Mouse (Mus musculus) stomach, embryonic 15.5 days (tissue): ENCODE data around the gene Psat1. TPM values are rescaled to one million over a fixed set of nuclear protein-coding genes. Genes with fewer than 3 reads are reported as not detected.

Experiments
- ATAC-seq: fragments of 200-750 bp; cut with Nextera tagmentation; 2 replicates; pipeline ENCODE4 v1.8.0; 2017; ENCODE audit warnings: low read depth, moderate number of reproducible peaks, moderate TSS enrichment; ENCODE audit not compliant: insufficient read depth, low FRiP score
- H3K27ac ChIP-seq: fragments of 300-500 bp; sonication (generic); 2 replicates; pipeline ENCODE4 v1.5.1; 2015; ENCODE audit warnings: mild to moderate bottlenecking, inconsistent platforms
- H3K27me3 ChIP-seq: fragments of 300-500 bp; sonication (generic); replicated peaks from 2 replicates; pipeline ENCODE4 v1.6.1; 2015; ENCODE audit warnings: inconsistent platforms
- H3K36me3 ChIP-seq: fragments of 300-500 bp; sonication (generic); 2 replicates; pipeline ENCODE4 v1.6.1; 2015; ENCODE audit warnings: inconsistent platforms
- H3K4me1 ChIP-seq: fragments of 300-500 bp; sonication (generic); 2 replicates; pipeline ENCODE4 v1.6.1; 2015; ENCODE audit warnings: inconsistent platforms
- H3K4me2 ChIP-seq: fragments of 300-500 bp; sonication (generic); 2 replicates; pipeline ENCODE4 v1.6.1; 2015; ENCODE audit warnings: mild to moderate bottlenecking, inconsistent platforms
- H3K4me3 ChIP-seq: fragments of 300-500 bp; sonication (generic); replicated peaks from 2 replicates; pipeline ENCODE4 v1.5.1; 2015; ENCODE audit warnings: inconsistent platforms
- H3K9ac ChIP-seq: fragments of 300-500 bp; sonication (generic); 2 replicates; pipeline ENCODE4 v1.6.1; 2015; ENCODE audit warnings: inconsistent platforms
- H3K9me3 ChIP-seq: fragments of 300-500 bp; sonication (generic); 2 replicates; pipeline ENCODE4 v1.6.1; 2016; ENCODE audit warnings: inconsistent platforms
- WGBS: fragments of 180-500 bp; shearing (Covaris S2); methylation state at CpG from one replicate; pipeline ENCODE4 v1.1.7; 2015; 5-methylcytosine and 5-hydroxymethylcytosine counted together
- polyA plus RNA-seq: library from polyadenylated mRNA; unstranded; fragments of >200 nt; fragmentation: Nextera tagmentation; extraction: Ambion mirVana; gene quantifications from 2 replicates; pipeline ENCODE4 v1.2.1, GENCODE M21; 2015

The Psat1 gene
- polyA plus RNA-seq, 1 experiment from 2014 or later = 95.5 TPM

DNA sequence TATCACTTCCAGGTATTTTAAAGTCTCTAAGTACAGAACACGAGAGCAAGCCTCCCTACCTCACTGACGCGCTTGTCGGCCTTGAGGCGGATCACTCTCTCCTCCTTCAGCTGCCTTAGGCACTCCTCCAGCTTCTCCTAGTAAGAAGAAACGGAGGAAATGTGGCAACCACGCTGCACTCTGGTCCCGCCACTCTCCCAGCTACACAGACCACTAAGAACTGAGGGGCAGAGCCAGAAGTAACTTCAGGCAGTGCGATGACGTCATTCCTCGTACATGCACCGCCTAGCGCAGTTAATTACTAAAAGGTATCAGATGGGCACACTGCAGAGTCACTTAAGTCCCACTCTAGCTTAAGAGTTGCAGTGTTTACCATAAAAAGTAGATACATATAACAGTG is 15.2 kb upstream of the Psat1 start:
- Histone ChIP-seq H3K4me1 (no peaks in the 10 kb centered on the region), H3K4me3 (no peak overlapping the region), H3K9me3 (no peaks in the 10 kb centered on the region), H3K27me3 (no peaks in the 10 kb centered on the region), H3K27ac (no peak overlapping the region), H3K36me3 (0 out of 2 replicates have a peak, but pooled peaks cover 7% of the 10 kb centered on the region), H3K4me2 (no peak overlapping the region), H3K9ac (no peak overlapping the region)
- 80% methylated on average over 13 of the region's 13 CpGs for WGBS
- no peak for ATAC-seq

DNA sequence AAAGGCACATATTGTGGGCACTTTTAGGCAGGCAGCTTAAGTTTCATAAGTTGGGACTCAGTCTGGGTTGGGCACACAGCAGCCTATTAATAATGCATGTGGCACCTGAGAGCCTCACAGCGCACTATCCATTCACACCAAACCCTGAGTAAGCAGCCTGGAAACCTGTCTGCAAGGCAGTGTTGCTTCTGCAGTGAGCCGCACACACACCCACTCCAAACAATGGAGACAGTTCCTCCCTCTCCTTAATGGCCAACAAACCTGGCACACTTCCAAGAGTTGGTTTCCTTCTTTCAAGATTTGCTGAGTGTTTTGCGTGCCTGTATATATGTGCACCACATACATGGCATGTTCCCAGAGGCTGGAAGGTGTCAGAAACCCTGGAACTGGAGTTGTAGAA is 3.1 kb upstream of the Psat1 start:
- no peaks in the 10 kb centered on the region for H3K27me3 ChIP-seq
- H3K36me3 ChIP-seq = no peaks in the 10 kb centered on the region
- no peak overlapping the region for H3K9ac ChIP-seq
- 0 out of 2 replicates have a peak, but pooled peaks have one; percentile 45 for ATAC-seq
- H3K27ac ChIP-seq = no peak overlapping the region
- no peak overlapping the region for H3K4me3 ChIP-seq
- WGBS = 53% methylated on average over 3 of the region's 3 CpGs
- H3K4me1 ChIP-seq = no peaks in the 10 kb centered on the region
- H3K4me2 ChIP-seq = no peak overlapping the region
- no peaks in the 10 kb centered on the region for H3K9me3 ChIP-seq

DNA sequence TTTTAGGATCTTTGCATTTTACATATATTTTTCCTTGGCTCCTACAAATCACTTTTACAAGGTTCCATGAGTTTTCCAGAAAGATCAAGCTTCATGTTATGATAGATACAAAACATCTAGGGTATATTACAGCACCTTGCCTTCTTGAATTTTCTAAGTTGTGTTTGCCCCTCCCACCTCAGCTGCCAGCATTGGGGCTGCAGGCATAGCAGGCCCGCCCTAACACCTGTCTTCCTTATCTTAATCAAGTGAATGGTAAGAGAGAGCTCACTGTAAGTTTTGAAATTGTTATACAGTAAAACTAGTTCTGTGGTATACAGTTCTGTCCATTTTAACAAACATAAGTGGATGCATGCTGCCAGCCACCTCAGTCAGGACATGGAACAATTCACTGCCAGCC is 1.7 kb upstream of the Psat1 start:
- H3K27me3 ChIP-seq = no peaks in the 10 kb centered on the region
- no peak overlapping the region for H3K4me2 ChIP-seq
- no peaks in the 10 kb centered on the region for H3K9me3 ChIP-seq
- no peak overlapping the region for H3K27ac ChIP-seq
- no peaks in the 10 kb centered on the region for H3K4me1 ChIP-seq
- H3K9ac ChIP-seq = no peak overlapping the region
- ATAC-seq = no peak
- H3K4me3 ChIP-seq = no peak overlapping the region
- WGBS = 69% methylated on average over 1 of the region's 1 CpGs
- H3K36me3 ChIP-seq = no peaks in the 10 kb centered on the region

DNA sequence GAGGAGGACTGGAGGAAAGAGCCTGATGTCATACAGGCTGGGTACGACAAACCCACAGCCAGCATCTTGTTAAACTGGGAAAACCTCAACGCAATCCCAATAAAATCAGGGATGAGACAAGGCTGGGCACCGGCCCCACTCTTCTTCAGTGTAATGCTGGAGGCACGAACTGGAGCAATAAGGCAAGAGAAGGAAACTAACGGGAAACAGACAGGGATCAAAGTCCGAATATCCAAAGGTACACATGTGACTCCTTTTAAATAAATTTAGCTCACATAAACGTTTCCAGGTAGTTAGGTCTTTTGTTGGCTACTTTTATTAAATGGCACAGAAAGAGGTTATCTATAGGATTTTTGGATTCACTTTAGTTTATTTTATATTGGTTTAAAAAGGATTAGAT is 1.3 kb upstream of the Psat1 start:
- Histone ChIP-seq H3K27me3 (no peaks in the 10 kb centered on the region), H3K9me3 (no peaks in the 10 kb centered on the region), H3K4me1 (no peaks in the 10 kb centered on the region), H3K4me2 (no peak overlapping the region), H3K9ac (no peak overlapping the region), H3K27ac (no peak overlapping the region), H3K4me3 (no peak overlapping the region), H3K36me3 (no peaks in the 10 kb centered on the region)
- ATAC-seq = no peak
- WGBS = 77% methylated on average over 7 of the region's 7 CpGs

DNA sequence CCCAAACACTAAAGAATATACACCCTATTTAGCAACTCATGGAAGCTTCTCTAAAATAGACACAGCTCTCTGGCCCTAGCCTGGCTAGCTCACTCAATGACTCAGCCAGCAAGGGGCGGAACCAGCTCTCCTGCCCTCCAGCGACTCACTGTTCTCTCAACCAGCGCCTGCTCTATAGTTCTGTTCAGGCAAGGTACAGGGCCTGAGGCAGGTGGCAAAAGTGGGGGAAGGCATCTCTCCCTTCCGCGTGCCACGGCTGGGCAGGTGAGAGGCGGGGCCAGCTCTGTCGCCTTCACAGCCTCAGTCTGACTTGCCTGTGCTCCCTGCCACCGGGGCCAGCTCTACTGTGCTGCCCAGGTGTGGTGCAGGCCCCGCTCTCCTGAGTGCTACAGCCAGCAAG is 474 bp downstream of the Psat1 start:
- H3K4me2 ChIP-seq = no peak overlapping the region
- no peaks in the 10 kb centered on the region for H3K4me1 ChIP-seq
- no peaks in the 10 kb centered on the region for H3K36me3 ChIP-seq
- WGBS = 59% methylated on average over 10 of the region's 10 CpGs
- no peak overlapping the region for H3K9ac ChIP-seq
- no peaks in the 10 kb centered on the region for H3K9me3 ChIP-seq
- ATAC-seq = peak; percentile 75
- no peak overlapping the region for H3K4me3 ChIP-seq
- H3K27me3 ChIP-seq = no peaks in the 10 kb centered on the region
- no peak overlapping the region for H3K27ac ChIP-seq

DNA sequence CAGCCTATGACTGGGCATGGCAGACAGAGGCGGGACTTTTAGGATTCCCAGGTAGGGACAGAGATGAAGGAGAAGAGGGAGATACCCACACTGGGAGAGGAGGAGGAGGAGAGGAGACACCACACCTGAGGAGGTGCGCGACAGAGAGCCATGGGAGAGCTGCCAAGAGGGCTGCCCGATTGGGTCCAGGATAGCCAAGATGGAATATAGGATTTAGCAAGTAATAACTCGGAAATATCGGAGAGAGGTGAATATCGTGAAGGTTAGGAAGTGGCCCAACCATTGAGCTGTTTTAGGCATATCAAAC is 4.1 kb downstream of the Psat1 start:
- H3K4me1 ChIP-seq = no peaks in the 10 kb centered on the region
- 80% methylated on average over 7 of the region's 7 CpGs for WGBS
- H3K27me3 ChIP-seq = no peaks in the 10 kb centered on the region
- no peak for ATAC-seq
- H3K9ac ChIP-seq = no peak overlapping the region
- no peak overlapping the region for H3K4me2 ChIP-seq
- H3K9me3 ChIP-seq = no peaks in the 10 kb centered on the region
- H3K36me3 ChIP-seq = no peaks in the 10 kb centered on the region
- H3K4me3 ChIP-seq = no peak overlapping the region
- H3K27ac ChIP-seq = no peak overlapping the region

DNA sequence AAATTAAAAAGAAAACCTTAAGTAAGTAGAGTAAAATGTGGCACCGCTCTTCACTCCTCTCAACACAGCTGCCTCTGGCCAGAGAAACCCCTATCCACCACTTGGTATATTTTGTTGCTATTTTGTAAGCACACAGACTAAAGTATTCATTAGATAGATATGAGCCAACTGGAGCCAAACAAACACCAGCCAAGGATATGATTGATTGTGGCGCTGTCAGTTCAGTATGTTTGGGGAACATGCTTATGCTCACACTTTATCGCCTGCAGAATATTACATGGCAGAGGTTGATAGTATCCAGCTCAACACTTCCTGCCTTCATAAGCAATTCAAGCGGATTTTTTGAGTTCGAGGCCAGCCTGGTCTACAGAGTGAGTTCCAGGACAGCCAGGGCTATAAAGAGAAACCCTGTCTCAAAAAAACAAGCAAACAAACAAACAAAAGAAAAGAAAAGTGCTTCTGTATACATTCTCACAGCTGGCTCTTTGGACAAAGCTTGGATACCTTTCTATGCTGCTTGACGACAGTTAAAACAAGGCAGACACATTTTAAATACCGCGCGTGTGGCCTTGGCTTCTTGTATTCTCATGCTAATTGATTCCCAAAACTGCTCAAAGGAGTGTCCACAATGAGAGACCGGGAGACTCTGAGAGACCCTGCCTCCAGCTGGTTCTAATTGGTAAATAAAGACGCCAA is 4.6 kb downstream of the Psat1 start:
- Histone ChIP-seq H3K4me1 (no peaks in the 10 kb centered on the region), H3K4me3 (no peak overlapping the region), H3K9ac (no peak overlapping the region), H3K4me2 (no peak overlapping the region), H3K9me3 (no peaks in the 10 kb centered on the region), H3K27ac (no peak overlapping the region), H3K27me3 (no peaks in the 10 kb centered on the region), H3K36me3 (no peaks in the 10 kb centered on the region)
- ATAC-seq = no peak
- 67% methylated on average over 11 of the region's 11 CpGs for whole genome bisulfite sequencing

DNA sequence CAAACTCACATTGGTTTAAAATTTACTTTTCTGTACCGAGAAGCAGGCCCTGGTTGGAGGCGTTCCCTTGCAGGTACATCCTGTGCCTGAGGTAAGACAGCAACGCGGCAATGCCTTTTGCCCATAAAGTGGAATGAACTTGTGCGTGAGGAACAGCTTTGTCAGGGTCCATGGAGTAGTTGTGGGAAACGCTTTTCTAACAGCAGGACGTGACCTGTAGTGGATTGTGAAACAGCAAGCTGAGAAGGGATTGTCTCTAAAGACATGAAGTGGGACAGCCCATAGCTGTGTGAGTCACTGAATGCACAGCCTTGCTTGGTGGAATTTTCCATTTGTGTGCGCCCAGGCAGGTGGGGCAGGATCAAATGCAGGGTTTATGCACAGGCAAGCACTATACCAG is 5.7 kb downstream of the Psat1 start:
- Histone ChIP-seq H3K4me3 (no peak overlapping the region), H3K36me3 (no peaks in the 10 kb centered on the region), H3K4me2 (no peak overlapping the region), H3K27me3 (no peaks in the 10 kb centered on the region), H3K4me1 (no peaks in the 10 kb centered on the region), H3K9me3 (no peaks in the 10 kb centered on the region), H3K9ac (no peak overlapping the region), H3K27ac (peak overlapping the region; percentile 79)
- 51% methylated on average over 8 of the region's 8 CpGs for WGBS
- peak; percentile 91 for ATAC-seq

DNA sequence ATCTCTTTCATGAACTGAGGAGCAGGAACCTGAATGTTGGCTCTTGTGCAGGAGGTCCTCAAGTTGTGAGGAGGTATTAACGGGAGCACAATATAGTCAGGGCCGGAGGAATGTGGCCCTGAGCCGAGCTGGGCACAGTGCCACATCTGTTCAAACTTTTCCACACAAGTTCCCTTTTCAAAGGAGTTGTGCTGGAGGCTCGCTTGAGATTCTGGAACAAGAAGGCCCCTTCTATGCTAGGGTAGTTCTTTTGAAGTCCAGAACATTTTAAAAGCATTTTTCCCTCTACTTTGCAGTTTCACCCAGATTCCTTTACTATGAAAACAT is 21.5 kb downstream of the Psat1 start:
- Histone ChIP-seq H3K9me3 (no peaks in the 10 kb centered on the region), H3K27ac (peak overlapping the region; percentile 90), H3K4me1 (peaks cover 19% of the 10 kb centered on the region; the same call in 1 of the 2 replicates), H3K36me3 (no peaks in the 10 kb centered on the region), H3K4me3 (peak overlapping the region; percentile 62; the same call in 1 of the 2 replicates), H3K9ac (no peak overlapping the region), H3K4me2 (peak overlapping the region; percentile 90), H3K27me3 (no peaks in the 10 kb centered on the region)
- ATAC-seq = peak; percentile 24; the same call in 1 of the 2 replicates
- 16% methylated on average over 4 of the region's 4 CpGs for WGBS

DNA sequence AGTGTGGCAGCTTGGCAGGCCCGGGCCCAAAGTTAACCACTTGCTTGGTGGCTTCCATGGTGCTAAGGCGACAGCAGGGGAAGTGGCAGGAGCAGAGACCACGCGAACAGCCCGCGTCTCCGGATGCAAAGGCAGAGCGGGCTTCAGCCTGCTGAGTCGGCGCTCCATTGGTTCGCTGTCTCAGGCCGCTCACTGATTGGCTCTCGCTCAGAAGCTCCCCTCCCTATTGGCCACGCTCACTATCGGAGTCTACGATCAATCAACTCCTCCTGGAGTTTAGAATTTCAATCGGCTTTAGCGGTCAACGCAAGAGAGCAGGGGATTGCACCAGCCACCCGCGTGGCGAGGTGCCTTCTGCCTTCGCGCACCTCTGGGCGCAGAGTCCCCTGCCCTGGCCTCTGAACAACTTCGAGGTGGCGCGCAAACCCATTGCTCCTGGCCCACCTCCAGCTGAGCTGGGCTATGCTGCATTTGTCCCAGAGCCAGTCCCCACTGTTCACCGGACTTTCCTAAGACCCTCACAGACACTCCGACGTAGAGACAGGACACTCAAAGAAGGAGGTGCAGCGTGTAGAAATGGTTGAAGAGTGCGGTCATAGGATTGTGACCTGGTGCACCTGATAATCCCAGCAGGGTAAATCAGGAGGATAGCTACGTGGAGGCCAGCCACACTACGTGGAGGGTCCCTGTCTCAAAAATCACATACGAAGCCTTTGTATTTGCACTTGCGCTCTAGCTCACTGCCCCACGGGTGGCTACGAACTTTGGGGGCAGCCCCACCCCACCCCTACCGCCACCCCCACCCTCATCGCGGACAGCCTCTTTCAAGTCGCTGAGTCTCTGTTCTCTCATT is 22.0 kb downstream of the Psat1 start:
- 3% methylated on average over 43 of the region's 43 CpGs for WGBS
- Histone ChIP-seq H3K4me2 (peak overlapping the region; percentile 90), H3K36me3 (no peaks in the 10 kb centered on the region), H3K27ac (peak overlapping the region; percentile 90), H3K27me3 (no peaks in the 10 kb centered on the region), H3K9ac (peak overlapping the region; percentile 33), H3K4me3 (peak overlapping the region; percentile 62), H3K9me3 (no peaks in the 10 kb centered on the region), H3K4me1 (peaks cover 19% of the 10 kb centered on the region; the same call in 1 of the 2 replicates)
- ATAC-seq = peak; percentile 98

DNA sequence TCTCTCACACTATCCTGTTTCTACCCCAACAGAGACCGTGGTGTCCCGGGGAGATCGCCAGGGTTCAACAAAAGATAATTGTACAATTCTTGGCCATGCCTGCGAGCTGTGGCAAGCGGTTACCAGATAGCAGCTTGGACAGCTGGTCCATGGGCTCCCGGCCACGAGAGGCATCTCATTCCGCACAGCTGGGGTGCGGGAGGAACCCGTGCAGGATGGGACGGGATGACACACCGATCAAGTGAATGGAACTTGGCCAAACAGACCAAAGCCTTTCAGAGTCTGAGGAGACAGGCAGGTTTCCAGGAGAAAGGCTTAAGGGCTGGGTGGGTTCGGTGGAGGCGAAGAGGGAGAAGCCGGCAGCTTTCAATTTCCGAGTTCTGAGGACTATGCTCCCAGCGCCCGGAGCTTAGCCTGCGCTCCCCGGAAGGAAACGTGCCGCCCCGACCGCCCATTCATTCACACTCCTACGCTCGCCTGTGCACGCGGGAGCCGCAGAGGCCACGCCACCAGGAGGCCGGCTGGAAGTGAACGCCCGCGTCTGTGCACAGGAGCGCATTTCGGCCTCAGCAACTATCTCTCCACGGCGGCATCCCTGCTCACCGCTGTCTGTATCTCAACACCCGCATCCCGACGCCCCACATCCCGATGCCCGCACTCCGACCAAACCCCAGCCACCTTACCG is 22.8 kb downstream of the Psat1 start:
- Histone ChIP-seq H3K9me3 (no peaks in the 10 kb centered on the region), H3K36me3 (no peaks in the 10 kb centered on the region)

DNA sequence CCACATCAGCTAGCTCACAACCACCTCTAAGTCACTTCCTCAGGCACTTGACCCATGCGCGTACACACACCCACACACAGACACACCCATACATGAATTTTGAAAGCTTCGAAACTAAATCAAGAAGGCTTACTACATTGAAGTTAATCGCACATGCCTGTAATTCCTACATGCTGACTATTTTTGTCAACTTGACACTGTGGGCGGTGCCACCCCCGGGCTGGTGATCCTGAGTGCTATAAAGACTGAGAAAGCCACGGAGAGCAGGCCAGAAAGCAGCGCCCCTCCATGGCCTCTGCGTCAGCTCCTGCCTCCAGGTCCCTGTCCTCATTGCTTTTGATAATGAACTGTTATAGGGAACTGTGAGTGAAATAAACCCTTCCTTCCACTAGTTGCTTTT is 23.7 kb downstream of the Psat1 start:
- peaks cover 19% of the 10 kb centered on the region; the same call in 1 of the 2 replicates for H3K4me1 ChIP-seq
- H3K27me3 ChIP-seq = no peaks in the 10 kb centered on the region
- WGBS = 25% methylated on average over 9 of the region's 9 CpGs
- no peak overlapping the region; the same call in 1 of the 2 replicates for H3K9ac ChIP-seq
- peak overlapping the region; percentile 90 for H3K4me2 ChIP-seq
- no peak overlapping the region for H3K27ac ChIP-seq
- H3K36me3 ChIP-seq = 0 out of 2 replicates have a peak, but pooled peaks cover 4% of the 10 kb centered on the region
- ATAC-seq = no peak
- H3K4me3 ChIP-seq = peak overlapping the region; percentile 62
- no peaks in the 10 kb centered on the region for H3K9me3 ChIP-seq

More for the DNA sequence above, 22.8 kb downstream of the Psat1 start:
- H3K4me1 ChIP-seq = peaks cover 19% of the 10 kb centered on the region; the same call in 1 of the 2 replicates
- peak overlapping the region; percentile 90 for H3K4me2 ChIP-seq
- under 1% methylated on average over 46 of the region's 46 CpGs for WGBS
- ATAC-seq = peak; percentile 71
- peak overlapping the region; percentile 33 for H3K9ac ChIP-seq
- H3K27ac ChIP-seq = peak overlapping the region; percentile 86
- peak overlapping the region; percentile 62 for H3K4me3 ChIP-seq
- H3K27me3 ChIP-seq = no peaks in the 10 kb centered on the region
